Mouse (Mus musculus) limb, embryonic 14.5 days (tissue): ENCODE data around the gene a. TPM values are rescaled to one million over a fixed set of nuclear protein-coding genes. Genes with fewer than 3 reads are reported as not detected.

Experiments
- ATAC-seq: fragments of 200-750 bp; cut with Nextera tagmentation; 2 replicates; pipeline ENCODE4 v1.8.0; 2017; ENCODE audit warnings: low read depth, moderate number of reproducible peaks, moderate TSS enrichment; ENCODE audit not compliant: low FRiP score
- DNase-seq: peaks from one replicate; pipeline ENCODE4 v3.0.0-alpha.2; 2015; ENCODE audit warnings: low spot score
- H3K27ac ChIP-seq: fragments of 300-500 bp; sonication (generic); replicated peaks from 2 replicates; pipeline ENCODE4 v1.5.1; 2014; ENCODE audit warnings: low read depth, mild to moderate bottlenecking, low read length, moderate library complexity, mixed read lengths
- H3K27me3 ChIP-seq: fragments of 300-500 bp; sonication (generic); 2 replicates; pipeline ENCODE4 v1.6.1; 2014; ENCODE audit warnings: low read length, mixed read lengths; ENCODE audit not compliant: control insufficient read depth, insufficient read depth
- H3K36me3 ChIP-seq: fragments of 300-500 bp; sonication (generic); 2 replicates; pipeline ENCODE4 v1.6.1; 2014; ENCODE audit warnings: mild to moderate bottlenecking, low read length, moderate library complexity, mixed read lengths; ENCODE audit not compliant: control insufficient read depth, insufficient read depth
- H3K4me1 ChIP-seq: fragments of 300-500 bp; sonication (generic); 2 replicates; pipeline ENCODE4 v1.6.1; 2014; ENCODE audit warnings: antibody characterized with exemption, low read length, mixed read lengths; ENCODE audit not compliant: control insufficient read depth, insufficient read depth
- H3K4me2 ChIP-seq: fragments of 300-500 bp; sonication (generic); replicated peaks from 2 replicates; pipeline ENCODE4 v1.6.1; 2014; ENCODE audit warnings: low read depth, mild to moderate bottlenecking, low read length, moderate library complexity; ENCODE audit not compliant: severe bottlenecking
- H3K4me3 ChIP-seq: fragments of 300-500 bp; sonication (generic); replicated peaks from 2 replicates; pipeline ENCODE4 v1.5.1; 2014; ENCODE audit warnings: low read length
- H3K9ac ChIP-seq: fragments of 300-500 bp; sonication (generic); 2 replicates; pipeline ENCODE4 v1.6.1; 2014; ENCODE audit warnings: mild to moderate bottlenecking, low read depth, low read length, moderate library complexity; ENCODE audit not compliant: severe bottlenecking
- H3K9me3 ChIP-seq: fragments of 300-500 bp; sonication (generic); 2 replicates; pipeline ENCODE4 v1.6.1; 2016; ENCODE audit warnings: low read length; ENCODE audit not compliant: control insufficient read depth
- POLR2A ChIP-seq: fragments of 200-500 bp; IDR thresholded peaks from 2 replicates; pipeline ENCODE4 v1.8.0; 2012; ENCODE audit warnings: inconsistent platforms, mild to moderate bottlenecking, moderate library complexity, borderline replicate concordance; ENCODE audit not compliant: insufficient read depth, insufficient read length; ENCODE audit errors: extremely low read depth
- whole genome bisulfite sequencing: fragments of 180-500 bp; shearing (Covaris S2); extraction: QIAGEN DNeasy Blood & Tissue Kit; methylation state at CpG from one replicate; pipeline ENCODE4 v1.1.7; 2014; 5-methylcytosine and 5-hydroxymethylcytosine counted together
- polyA plus RNA-seq, 2 experiments: library from polyadenylated mRNA; depleted of rRNA in 1 of 2; stranded (reverse) in 1 of 2; unstranded in 1 of 2; fragments of >200 nt; fragmentation: Nextera tagmentation in 1 of 2; extraction: Ambion mirVana in 1 of 2; gene quantifications; 2 replicates each; pipeline versions ENCODE4 v1.2.1 to v1.2.3; 2012 to 2014

Gene a
- polyA plus RNA-seq, 2 experiments, result 19.9 to 54.5 TPM

DNA sequence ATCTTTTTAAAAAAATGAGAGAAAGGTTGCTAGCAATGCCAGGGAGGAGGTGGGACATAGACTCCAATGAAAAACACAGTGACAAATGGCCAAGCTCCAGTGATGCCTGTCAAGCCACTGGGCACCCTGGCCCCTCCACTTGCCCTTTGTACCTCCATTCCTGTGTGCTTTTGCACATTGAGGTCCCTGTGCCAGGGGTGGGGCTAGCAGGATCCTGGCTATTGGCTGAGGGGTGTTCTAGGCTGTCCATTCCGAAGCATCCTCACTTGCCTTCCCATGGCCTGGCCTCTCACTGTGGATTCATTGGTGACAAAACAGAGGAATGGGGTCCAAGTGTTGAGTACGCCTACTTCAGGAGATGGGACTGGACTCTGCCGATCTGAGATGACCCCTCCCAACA, 289.9 kb downstream of the a start:
- 95% methylated on average over 3 of the region's 3 CpGs for WGBS
- TF ChIP-seq POLR2A, result no peak

DNA sequence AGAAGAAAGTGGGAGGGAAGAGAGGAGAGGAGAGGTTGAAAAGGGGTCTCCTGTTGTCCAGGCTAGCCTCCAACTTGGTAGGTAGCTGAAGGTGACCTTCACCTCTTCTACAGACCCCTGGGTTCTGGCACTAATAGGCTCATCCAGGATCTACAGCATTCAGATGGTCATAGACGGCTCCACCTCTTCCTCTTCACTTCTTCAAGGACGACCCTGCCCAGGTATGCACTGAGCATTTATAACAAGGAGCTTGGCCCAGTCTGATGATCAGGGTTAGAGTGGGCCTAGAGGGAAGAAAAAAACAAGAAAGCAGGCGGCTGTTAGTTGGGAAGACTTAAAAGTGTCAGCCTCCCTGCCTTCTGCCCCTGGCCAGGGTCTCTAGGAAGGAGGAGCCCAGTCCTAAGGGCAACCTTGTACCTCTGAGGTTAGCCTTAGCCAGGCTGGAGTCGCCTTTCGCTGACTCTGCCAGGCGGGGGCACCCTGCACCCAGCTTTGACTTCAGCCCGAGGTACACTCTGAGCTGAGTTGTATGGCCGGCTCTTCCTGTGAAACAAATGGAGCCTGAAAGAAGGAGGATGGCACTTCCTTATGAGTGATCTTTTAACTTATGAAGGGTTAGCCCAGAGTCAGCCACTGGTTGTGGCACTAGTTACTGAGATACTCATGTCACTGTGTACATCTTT, 291.1 kb downstream of the a start:
- no peak overlapping the region for H3K4me3 ChIP-seq
- no peak overlapping the region for H3K4me2 ChIP-seq
- no peak for TF ChIP-seq POLR2A
- H3K27me3 ChIP-seq, result no peaks in the 10 kb centered on the region
- no peaks in the 10 kb centered on the region for H3K36me3 ChIP-seq
- no peak overlapping the region for H3K9ac ChIP-seq
- WGBS, result 17% methylated on average over 8 of the region's 8 CpGs
- peak; percentile 13 for DNase-seq
- H3K27ac ChIP-seq, result no peak overlapping the region
- no peaks in the 10 kb centered on the region for H3K9me3 ChIP-seq
- no peaks in the 10 kb centered on the region for H3K4me1 ChIP-seq
- peak; percentile 53 for ATAC-seq

More for the DNA sequence above, 289.9 kb downstream of the a start:
- H3K4me2 ChIP-seq, result no peak overlapping the region
- H3K4me3 ChIP-seq, result no peak overlapping the region
- H3K9me3 ChIP-seq, result no peaks in the 10 kb centered on the region
- H3K27ac ChIP-seq, result no peak overlapping the region
- ATAC-seq (no peak), DNase-seq (no peak)
- no peak overlapping the region for H3K9ac ChIP-seq
- H3K36me3 ChIP-seq, result no peaks in the 10 kb centered on the region
- H3K4me1 ChIP-seq, result no peaks in the 10 kb centered on the region
- no peaks in the 10 kb centered on the region for H3K27me3 ChIP-seq

DNA sequence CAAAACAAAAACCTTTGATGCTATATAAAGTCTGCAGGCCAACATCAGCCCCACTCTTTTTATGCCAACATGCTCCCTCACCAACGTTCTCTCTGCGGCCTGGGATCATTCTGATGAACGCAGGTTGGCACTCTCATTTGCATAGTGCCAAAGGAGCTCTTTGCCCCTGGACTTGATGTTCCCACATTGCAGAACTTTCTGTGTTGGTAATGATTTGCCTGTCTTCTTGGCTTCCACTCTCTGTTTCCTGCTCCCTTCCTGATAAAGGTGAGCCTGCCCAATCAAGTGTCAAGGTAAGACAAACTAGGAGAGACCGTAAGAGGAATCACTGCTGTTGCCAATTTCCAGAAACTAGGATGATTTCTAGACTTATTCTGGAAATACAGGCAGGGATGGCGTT, 293.3 kb downstream of the a start:
- Histone ChIP-seq H3K9ac (no peak overlapping the region), H3K27ac (no peak overlapping the region), H3K36me3 (no peaks in the 10 kb centered on the region), H3K9me3 (no peaks in the 10 kb centered on the region), H3K4me1 (no peaks in the 10 kb centered on the region), H3K27me3 (no peaks in the 10 kb centered on the region), H3K4me3 (no peak overlapping the region), H3K4me2 (no peak overlapping the region)
- 80% methylated on average over 5 of the region's 5 CpGs for WGBS
- ATAC-seq, result no peak
- no peak for TF ChIP-seq POLR2A
- no peak for DNase-seq

DNA sequence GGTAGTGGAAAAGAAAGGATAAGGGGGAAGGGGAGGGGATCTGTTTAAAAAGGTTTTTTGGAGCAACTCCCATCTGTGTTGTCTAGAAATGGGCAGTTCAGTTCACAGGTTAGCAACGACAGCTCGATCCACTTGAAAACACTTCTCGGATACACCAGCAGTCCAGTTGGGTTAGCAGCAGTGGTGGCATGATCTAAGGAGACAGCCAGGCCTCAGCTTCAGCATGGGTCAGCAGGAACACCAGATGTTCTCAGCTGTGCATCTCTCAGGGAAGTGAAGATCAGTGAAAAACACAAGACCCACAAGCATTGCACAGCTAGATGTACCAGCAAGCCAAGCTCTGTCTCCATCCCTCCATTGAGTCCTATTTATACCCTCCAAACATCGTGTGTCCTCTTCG, 295.1 kb downstream of the a start:
- TF ChIP-seq POLR2A, result no peak
- Histone ChIP-seq H3K9me3 (no peaks in the 10 kb centered on the region), H3K9ac (no peak overlapping the region), H3K4me3 (no peak overlapping the region), H3K4me2 (no peak overlapping the region), H3K36me3 (no peaks in the 10 kb centered on the region), H3K27me3 (no peaks in the 10 kb centered on the region), H3K4me1 (no peaks in the 10 kb centered on the region), H3K27ac (no peak overlapping the region)
- DNase-seq (no peak), ATAC-seq (no peak)
- 92% methylated on average over 5 of the region's 5 CpGs for WGBS

DNA sequence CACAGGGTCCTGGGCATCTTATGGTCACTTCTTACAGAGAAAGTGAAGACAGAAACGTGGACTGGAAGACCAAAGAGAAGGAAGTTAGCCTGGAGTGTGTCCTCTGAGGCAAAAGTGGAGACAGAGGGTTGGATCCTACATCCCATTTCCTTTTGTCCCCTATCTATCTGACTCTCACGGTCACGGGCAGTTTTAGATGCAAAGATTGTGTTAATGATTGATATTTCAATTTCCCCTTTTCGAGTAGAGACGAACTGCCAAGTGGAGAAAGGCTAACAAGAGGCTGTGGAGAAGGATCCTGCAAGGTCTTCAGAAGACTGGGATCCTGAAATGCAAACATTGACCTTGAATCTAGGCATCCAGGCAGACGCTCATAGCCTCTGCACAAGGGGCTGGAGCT, 297.1 kb downstream of the a start:
- ATAC-seq (no peak), DNase-seq (no peak)
- no peak for TF ChIP-seq POLR2A
- Histone ChIP-seq H3K27ac (no peak overlapping the region), H3K4me3 (no peak overlapping the region), H3K36me3 (no peaks in the 10 kb centered on the region), H3K4me1 (no peaks in the 10 kb centered on the region), H3K27me3 (no peaks in the 10 kb centered on the region), H3K4me2 (no peak overlapping the region), H3K9ac (no peak overlapping the region), H3K9me3 (no peaks in the 10 kb centered on the region)
- WGBS, result 88% methylated on average over 6 of the region's 6 CpGs
